8 mouse cellular contexts compared by ENCODE assay signal in the genomic region with DNA sequence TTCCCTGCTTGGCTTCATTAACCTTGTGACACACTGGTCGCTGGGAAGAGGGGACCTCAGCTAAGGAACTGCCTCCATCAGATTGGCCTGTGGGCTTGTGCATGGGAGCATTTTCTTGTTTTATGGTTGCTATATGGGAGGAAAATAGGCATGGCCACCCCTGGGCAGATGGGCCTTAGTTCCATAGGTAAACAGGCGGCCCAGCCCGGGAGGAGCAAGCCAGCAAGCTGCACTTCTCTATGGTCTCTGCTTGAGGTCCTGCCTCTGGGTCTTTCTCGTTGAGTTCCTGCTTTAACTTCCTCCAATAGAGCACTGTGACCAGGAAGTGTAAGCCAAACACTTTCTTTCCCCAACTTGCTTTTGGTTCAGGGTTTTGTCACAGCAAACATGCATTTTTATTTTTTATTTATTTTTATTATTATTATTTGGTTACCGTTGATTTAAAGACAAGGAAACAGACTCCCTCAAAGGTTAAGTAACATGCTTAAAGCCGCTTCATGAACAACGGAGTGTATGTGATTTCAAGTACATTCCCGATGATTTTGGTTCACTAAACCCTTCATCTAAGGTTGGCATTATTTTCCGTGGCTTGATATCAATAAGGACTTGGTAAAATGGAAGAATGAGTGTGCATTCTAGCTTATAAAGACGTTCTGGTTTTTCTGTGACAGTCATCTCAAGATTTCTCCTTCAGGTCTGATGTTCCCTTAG. TPM values are rescaled to one million over a fixed set of nuclear protein-coding genes. Genes with fewer than 3 reads are reported as not detected.
DNase-seq lines count a peak whose midpoint lies in the region; ATAC-seq and TF ChIP-seq lines count a peak whose summit lies in the region.

No protein-coding gene starts in this region.

- no peaks in the 10 kb centered on the region for H3K27me3 ChIP-seq in limb, embryonic 11.5 days (ENCODE audit: control insufficient read depth, insufficient read depth, low read length)
- no peaks in the 10 kb centered on the region for H3K27me3 ChIP-seq in midbrain, embryonic 11.5 days (ENCODE audit: control insufficient read depth, insufficient read depth, low read length)

- H3K36me3 ChIP-seq in limb, embryonic 11.5 days (ENCODE audit: control insufficient read depth, insufficient read depth, low read length), result no peaks in the 10 kb centered on the region
- no peaks in the 10 kb centered on the region for H3K36me3 ChIP-seq in midbrain, embryonic 11.5 days (ENCODE audit: control insufficient read depth, insufficient read depth, low read length)

- H3K4me1 ChIP-seq in bone marrow, adult 2 months (ENCODE audit: control insufficient read depth, insufficient read depth, low read length), result peaks cover 1% of the 10 kb centered on the region; the same call in 1 of the 2 replicates
- H3K4me1 ChIP-seq in limb, embryonic 11.5 days (ENCODE audit: control insufficient read depth, insufficient read depth, low read length), result no peaks in the 10 kb centered on the region
- H3K4me1 ChIP-seq in midbrain, embryonic 11.5 days (ENCODE audit: control insufficient read depth, insufficient read depth, low read length), result peaks cover 4% of the 10 kb centered on the region; the same call in 1 of the 2 replicates

- no peak for TF ChIP-seq CTCF in bone marrow, adult 2 months (IDR thresholded peaks at IDR 0.05; ENCODE audit: control insufficient read depth, insufficient read depth, low read length)

- peak; percentile 37; the same call in 1 of the 2 replicates for ATAC-seq in limb, embryonic 11.5 days (ENCODE audit: insufficient number of reproducible peaks, low FRiP score, low TSS enrichment, low read depth)
- ATAC-seq in midbrain, embryonic 11.5 days (ENCODE audit: low FRiP score), result peak; percentile 64

- H3K4me2 ChIP-seq in limb, embryonic 11.5 days (ENCODE audit: low read depth, severe bottlenecking), result peak overlapping the region; percentile 75
- H3K4me2 ChIP-seq in midbrain, embryonic 11.5 days, result peak overlapping the region; percentile 75

- no peaks in the 10 kb centered on the region for H3K9me3 ChIP-seq in limb, embryonic 11.5 days (ENCODE audit: control insufficient read depth, low read length)
- H3K9me3 ChIP-seq in midbrain, embryonic 11.5 days (ENCODE audit: control insufficient read depth, low read length), result no peaks in the 10 kb centered on the region

- DNase-seq in layer of hippocampus, adult 9-11 months, result peak; percentile 25
- DNase-seq in layer of hippocampus, adult 18-20 months (ENCODE audit: low spot score in 2 of 2), result no peak
- DNase-seq in gastrocnemius, postnatal 10 days, result peak; percentile 21
- no peak for DNase-seq in limb, embryonic 11.5 days (ENCODE audit: low spot score)
- DNase-seq in midbrain, embryonic 11.5 days (ENCODE audit: low spot score, missing footprints), result no peak
- DNase-seq in thymus, postnatal 14 days, result peak; percentile 43
- DNase-seq in cerebellum, adult 8-10 months, result no peak

- 51% methylated on average over 10 of the region's 10 CpGs for WGBS in bone marrow, adult 2 months
- WGBS in limb, embryonic 11.5 days, result 63% methylated on average over 10 of the region's 10 CpGs
- WGBS in midbrain, embryonic 11.5 days, result 63% methylated on average over 10 of the region's 10 CpGs

- H3K9ac ChIP-seq in limb, embryonic 11.5 days (ENCODE audit: low read length), result peak overlapping the region; percentile 63
- H3K9ac ChIP-seq in midbrain, embryonic 11.5 days (ENCODE audit: low read length), result peak overlapping the region; percentile 82

- H3K27ac ChIP-seq in bone marrow, adult 2 months (ENCODE audit: control insufficient read depth, insufficient read depth, low read depth, low read length, poor library complexity), result peak overlapping the region; percentile 89
- H3K27ac ChIP-seq in limb, embryonic 11.5 days (replicated peaks; ENCODE audit: low read depth, low read length), result no peak overlapping the region
- H3K27ac ChIP-seq in midbrain, embryonic 11.5 days (ENCODE audit: low read depth, low read length), result 0 out of 2 replicates have a peak overlapping the region, but pooled peaks have one; percentile 44

- no peak for TF ChIP-seq POLR2A in bone marrow, adult 2 months (IDR thresholded peaks at IDR 0.05; ENCODE audit: borderline replicate concordance, control insufficient read depth, low read depth, low read length)

- H3K4me3 ChIP-seq in bone marrow, adult 2 months (replicated peaks; ENCODE audit: control insufficient read depth, low read depth, low read length), result peak overlapping the region; percentile 82
- peak overlapping the region; percentile 77 for H3K4me3 ChIP-seq in limb, embryonic 11.5 days (ENCODE audit: low read depth, low read length)
- H3K4me3 ChIP-seq in midbrain, embryonic 11.5 days (ENCODE audit: low read depth, low read length), result peak overlapping the region; percentile 78

RNA-seq across cellular contexts. Expression of a gene that starts 0.7 kb away (rescaled TPM):
- 10 to 100 TPM; 22.4 to 25.7 TPM for total RNA-seq in layer of hippocampus, adult 18-20 months (2021)
- 2.2 and 4.7 TPM in 2 replicates for polyA plus RNA-seq in bone marrow, adult 2 months (2011; ENCODE audit: insufficient read depth, insufficient read length, low replicate concordance, missing spikeins)
- total RNA-seq in gastrocnemius, postnatal 10 days (2021), result 100 to 1,000 TPM; 369 to 472 TPM
- 10.2 and 10.4 TPM in 2 replicates for polyA plus RNA-seq in limb, embryonic 11.5 days (2014; fragmentation: Nextera tagmentation; extraction: Ambion mirVana)
- 11.3 and 14.1 TPM in 2 replicates for polyA plus RNA-seq in midbrain, embryonic 11.5 days (2014; fragmentation: Nextera tagmentation; extraction: Ambion mirVana)

RNA-seq across cellular contexts. Expression of a gene that starts 50.6 kb away (rescaled TPM):
- total RNA-seq in layer of hippocampus, adult 18-20 months (2021), result 1 to 10 TPM in 1 of 2 experiments, under 1 TPM in 1; 0.74 to 1.3 TPM
- polyA plus RNA-seq in bone marrow, adult 2 months (2011; ENCODE audit: insufficient read depth, insufficient read length, low replicate concordance, missing spikeins), result 15.9 and 24.6 TPM in 2 replicates
- 1 to 10 TPM; 1.9 to 2.8 TPM for total RNA-seq in gastrocnemius, postnatal 10 days (2021)
- polyA plus RNA-seq in limb, embryonic 11.5 days (2014; fragmentation: Nextera tagmentation; extraction: Ambion mirVana), result 10.7 and 14.5 TPM in 2 replicates
- 7.8 and 8.5 TPM in 2 replicates for polyA plus RNA-seq in midbrain, embryonic 11.5 days (2014; fragmentation: Nextera tagmentation; extraction: Ambion mirVana)

Comparison
In these comparisons a context has a peak if more than half of its experiments do, and no peak if none do; other contexts are left out.
1. DNase-seq: peak in layer of hippocampus, adult 9-11 months (single experiment), gastrocnemius, postnatal 10 days (single experiment) and thymus, postnatal 14 days (single experiment); none in layer of hippocampus, adult 18-20 months (0 of 2), limb, embryonic 11.5 days (single experiment), midbrain, embryonic 11.5 days (single experiment) and cerebellum, adult 8-10 months (single experiment).
2. Peak in every context shown above with its lines, with median percentiles within 50 percentile points of each other: H3K4me3 ChIP-seq.